Comparison of ENCODE assay signal across 8 mouse cellular contexts in genomic region chr3:65659620-65659932, GRCm38 (mm10). TPM values are rescaled to one million over a fixed set of nuclear protein-coding genes. Genes with fewer than 3 reads are reported as not detected.
DNase-seq lines count a peak whose midpoint lies in the region; ATAC-seq and TF ChIP-seq lines count a peak whose summit lies in the region.

No protein-coding gene starts in this region.

- DNase-seq in lung, embryonic 14.5 days, result peak; percentile 67
- no peak for DNase-seq in lung, postnatal 4 days
- DNase-seq in large intestine, adult 2 months (ENCODE audit: low read depth, low spot score), result peak; percentile 63
- DNase-seq in gastrocnemius, postnatal 25 days, result no peak
- no peak for DNase-seq in adrenal gland, postnatal 14 days
- no peak for DNase-seq in spleen, adult 12 weeks (ENCODE audit: low spot score)

- peak overlapping the region; percentile 62 for H3K4me3 ChIP-seq in lung, embryonic 14.5 days (ENCODE audit: low read depth, low read length)
- peak overlapping the region; percentile 63 for H3K4me3 ChIP-seq in embryonic facial prominence, embryonic 15.5 days (replicated peaks)
- peak overlapping the region; percentile 64 for H3K4me3 ChIP-seq in neural tube, embryonic 14.5 days (ENCODE audit: low read depth, low read length)

- 4% methylated on average over 9 of the region's 9 CpGs for WGBS in lung, embryonic 14.5 days
- 4% methylated on average over 9 of the region's 9 CpGs for WGBS in embryonic facial prominence, embryonic 15.5 days
- WGBS in large intestine, adult 2 months, result 2% methylated on average over 9 of the region's 9 CpGs
- WGBS in neural tube, embryonic 14.5 days, result 2% methylated on average over 9 of the region's 9 CpGs

- no peak for TF ChIP-seq CTCF in lung, embryonic 14.5 days (IDR thresholded peaks at IDR 0.05; ENCODE audit: low read depth)

- no peaks in the 10 kb centered on the region for H3K36me3 ChIP-seq in lung, embryonic 14.5 days (ENCODE audit: insufficient read depth)
- H3K36me3 ChIP-seq in embryonic facial prominence, embryonic 15.5 days, result no peaks in the 10 kb centered on the region
- no peaks in the 10 kb centered on the region for H3K36me3 ChIP-seq in neural tube, embryonic 14.5 days (ENCODE audit: control insufficient read depth, insufficient read depth, low read length)

- no peak for ATAC-seq in lung, embryonic 14.5 days (ENCODE audit: insufficient read depth)
- ATAC-seq in embryonic facial prominence, embryonic 15.5 days (ENCODE audit: insufficient number of reproducible peaks, low FRiP score, low TSS enrichment, low read depth), result no peak
- peak; percentile 12 for ATAC-seq in neural tube, embryonic 14.5 days (ENCODE audit: low read depth)

- 0 out of 2 replicates have a peak, but pooled peaks cover 4% of the 10 kb centered on the region for H3K4me1 ChIP-seq in lung, embryonic 14.5 days (ENCODE audit: insufficient read depth)
- H3K4me1 ChIP-seq in embryonic facial prominence, embryonic 15.5 days, result peaks cover 19% of the 10 kb centered on the region
- 0 out of 2 replicates have a peak, but pooled peaks cover 5% of the 10 kb centered on the region for H3K4me1 ChIP-seq in neural tube, embryonic 14.5 days (ENCODE audit: control insufficient read depth, insufficient read depth, low read length)

- H3K9me3 ChIP-seq in lung, embryonic 14.5 days (ENCODE audit: low read depth, low read length), result no peaks in the 10 kb centered on the region
- H3K9me3 ChIP-seq in embryonic facial prominence, embryonic 15.5 days (replicated peaks), result no peaks in the 10 kb centered on the region
- no peaks in the 10 kb centered on the region for H3K9me3 ChIP-seq in neural tube, embryonic 14.5 days (ENCODE audit: control insufficient read depth, low read length)

- peak overlapping the region; percentile 90 for H3K4me2 ChIP-seq in lung, embryonic 14.5 days
- peak overlapping the region; percentile 97 for H3K4me2 ChIP-seq in embryonic facial prominence, embryonic 15.5 days (replicated peaks)
- peak overlapping the region; percentile 97 for H3K4me2 ChIP-seq in neural tube, embryonic 14.5 days (ENCODE audit: low read depth, low read length)

- peak overlapping the region; percentile 81 for H3K27ac ChIP-seq in lung, embryonic 14.5 days (ENCODE audit: low read depth)
- peak overlapping the region; percentile 77 for H3K27ac ChIP-seq in embryonic facial prominence, embryonic 15.5 days (replicated peaks)
- no peak overlapping the region for H3K27ac ChIP-seq in neural tube, embryonic 14.5 days (ENCODE audit: low read depth, low read length)

- H3K9ac ChIP-seq in lung, embryonic 14.5 days, result peak overlapping the region; percentile 77
- H3K9ac ChIP-seq in embryonic facial prominence, embryonic 15.5 days, result peak overlapping the region; percentile 60
- H3K9ac ChIP-seq in neural tube, embryonic 14.5 days (replicated peaks; ENCODE audit: low read depth, low read length), result peak overlapping the region; percentile 67

- no peaks in the 10 kb centered on the region for H3K27me3 ChIP-seq in lung, embryonic 14.5 days (ENCODE audit: insufficient read depth, low read length)
- H3K27me3 ChIP-seq in embryonic facial prominence, embryonic 15.5 days, result peaks cover 11% of the 10 kb centered on the region; the same call in 1 of the 2 replicates
- H3K27me3 ChIP-seq in neural tube, embryonic 14.5 days (ENCODE audit: control insufficient read depth, insufficient read depth, low read length), result no peaks in the 10 kb centered on the region

RNA-seq across cellular contexts. Expression of gene Lekr1, which starts 6.5 kb away (rescaled TPM):
- polyA plus RNA-seq in lung, embryonic 14.5 days (2014; fragmentation: Nextera tagmentation; extraction: Ambion mirVana), result 8.7 and 9.5 TPM in 2 replicates
- 8.1 TPM in 2 replicates for polyA plus RNA-seq in embryonic facial prominence, embryonic 15.5 days (2015; fragmentation: Nextera tagmentation; extraction: Ambion mirVana)
- polyA plus RNA-seq in large intestine, adult 2 months (2012; rRNA removed), result 0.45 and 0.78 TPM in 2 replicates
- 7.9 and 11.1 TPM in 2 replicates for polyA plus RNA-seq in neural tube, embryonic 14.5 days (2014; fragmentation: Nextera tagmentation; extraction: Ambion mirVana)
- total RNA-seq in gastrocnemius, postnatal 25 days (2021), result under 1 TPM; 0.64 to 0.80 TPM
- 3.7 and 4.3 TPM in 2 replicates for total RNA-seq in adrenal gland, postnatal 14 days (2021)

Comparison
In these comparisons a context has a peak if more than half of its experiments do, and no peak if none do; other contexts are left out.
1. DNase-seq: peak in lung, embryonic 14.5 days (single experiment) and large intestine, adult 2 months (single experiment); none in lung, postnatal 4 days (0 of 2), gastrocnemius, postnatal 25 days (single experiment), adrenal gland, postnatal 14 days (single experiment) and spleen, adult 12 weeks (single experiment).
2. Peak in every context shown above with its lines, with median percentiles within 50 percentile points of each other: H3K4me2 ChIP-seq, H3K4me3 ChIP-seq and H3K9ac ChIP-seq.